Mouse (Mus musculus): Measurements from ENCODE around the gene Clec4b1. TPM values are rescaled to one million over a fixed set of nuclear protein-coding genes. Genes with fewer than 3 reads are reported as not detected.

Clec4b1 gene
- not detected for polyA plus RNA-seq (2017; shearing (Covaris generic))

GRCm38 (mm10) chr6:123049742-123050372 is at the start of gene Clec4b1:
Gene Clec4b1 (plus strand): TSS chr6:123049962.

GRCm38 (mm10) chr6:123106128-123106527 is 56.4 kb downstream of the Clec4b1 start, which contains the start of gene Clec4a2:
Gene Clec4a2 (plus strand): TSS chr6:123106428.

Other genes with a start within 250 kb of the Clec4b1 start
- 29.8 TPM for gene Slc2a3, start 248.3 kb upstream of the Clec4b1 start, polyA plus RNA-seq (2017; shearing (Covaris generic))
- gene Foxj2, start 230.0 kb upstream of the Clec4b1 start, polyA plus RNA-seq (2017; shearing (Covaris generic)): 40.7 TPM
- 0.07 TPM for gene C3ar1, start 193.8 kb upstream of the Clec4b1 start, polyA plus RNA-seq (2017; shearing (Covaris generic))
- gene Necap1, start 175.5 kb upstream of the Clec4b1 start, polyA plus RNA-seq (2017; shearing (Covaris generic)): 59.3 TPM
- not detected for gene Clec4a1, start 128.1 kb upstream of the Clec4b1 start, polyA plus RNA-seq (2017; shearing (Covaris generic))
- not detected for gene Clec4a3, start 97.4 kb upstream of the Clec4b1 start, polyA plus RNA-seq (2017; shearing (Covaris generic))
- gene Clec4a4, start 59.6 kb upstream of the Clec4b1 start, polyA plus RNA-seq (2017; shearing (Covaris generic)): not detected
- not detected for gene Clec4a2, start 56.5 kb downstream of the Clec4b1 start, polyA plus RNA-seq (2017; shearing (Covaris generic))
- gene Clec4b2, start 122.9 kb downstream of the Clec4b1 start, polyA plus RNA-seq (2017; shearing (Covaris generic)): not detected
- not detected for gene Clec4n, start 179.9 kb downstream of the Clec4b1 start, polyA plus RNA-seq (2017; shearing (Covaris generic))
- not detected for gene Clec4d, start 212.1 kb downstream of the Clec4b1 start, polyA plus RNA-seq (2017; shearing (Covaris generic))
- 0.22 TPM for gene Clec4e, start 239.9 kb downstream of the Clec4b1 start, polyA plus RNA-seq (2017; shearing (Covaris generic))